Mouse (Mus musculus): ENCODE measurements around the gene Dcdc2b. TPM values are rescaled to one million over a fixed set of nuclear protein-coding genes. Genes with fewer than 3 reads are reported as not detected.

The Dcdc2b gene
- polyA plus RNA-seq (2017; shearing (Covaris generic)) = 1 to 10 TPM; 4.6 to 7.9 TPM

GRCm38 (mm10) chr4:129614093-129614492 is at the start of gene Dcdc2b:
TSS of gene Dcdc2b (minus strand) at chr4:129614257.

DNA sequence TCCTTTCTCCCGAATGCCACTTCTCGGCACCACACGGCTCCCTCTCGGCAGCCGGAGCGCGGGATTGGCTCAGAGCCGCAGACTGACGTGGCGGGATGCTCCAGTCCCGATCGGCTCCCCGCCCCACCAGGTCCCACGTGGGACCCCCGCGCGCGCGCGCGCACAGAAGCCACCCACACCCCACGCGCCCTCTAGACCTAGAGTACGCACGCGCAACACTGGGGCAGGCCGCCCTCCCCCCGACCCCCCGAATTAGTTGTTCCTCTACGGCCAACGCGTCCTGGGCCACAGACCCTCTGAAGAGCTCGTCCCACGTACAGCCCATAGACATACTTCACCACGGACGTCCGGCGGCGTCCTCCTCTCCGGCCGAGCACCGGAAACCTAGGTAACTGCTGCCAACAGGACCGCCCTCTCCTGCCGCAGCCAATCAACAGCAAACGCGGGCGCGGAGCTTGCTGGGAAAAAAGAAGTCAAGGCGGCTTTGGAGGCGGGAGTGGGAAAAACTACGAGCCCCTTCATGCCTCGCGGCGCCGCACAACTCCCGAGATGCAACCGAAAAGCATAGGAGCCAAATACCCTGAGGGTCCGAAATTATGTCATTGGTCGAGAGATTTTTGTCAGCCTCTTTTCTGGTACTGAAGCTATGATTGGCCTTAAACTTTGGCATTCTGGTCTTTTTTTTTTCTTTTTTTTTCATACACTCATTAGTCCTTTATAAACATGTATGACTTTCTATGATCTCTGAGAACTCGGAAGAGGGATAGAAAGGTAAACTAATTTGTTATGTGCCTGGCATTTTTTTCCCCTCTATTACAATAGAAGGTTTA is 26.8 kb upstream of the Dcdc2b start, which contains the start of gene Txlna:
Gene Txlna, minus strand, starts transcription at position 428 of the 830 bp plus-strand sequence.

GRCm38 (mm10) chr4:129623681-129624091 is 9.6 kb upstream of the Dcdc2b start, which contains the start of gene Ccdc28b:
TSS of gene Ccdc28b (minus strand) at chr4:129623947.

DNA sequence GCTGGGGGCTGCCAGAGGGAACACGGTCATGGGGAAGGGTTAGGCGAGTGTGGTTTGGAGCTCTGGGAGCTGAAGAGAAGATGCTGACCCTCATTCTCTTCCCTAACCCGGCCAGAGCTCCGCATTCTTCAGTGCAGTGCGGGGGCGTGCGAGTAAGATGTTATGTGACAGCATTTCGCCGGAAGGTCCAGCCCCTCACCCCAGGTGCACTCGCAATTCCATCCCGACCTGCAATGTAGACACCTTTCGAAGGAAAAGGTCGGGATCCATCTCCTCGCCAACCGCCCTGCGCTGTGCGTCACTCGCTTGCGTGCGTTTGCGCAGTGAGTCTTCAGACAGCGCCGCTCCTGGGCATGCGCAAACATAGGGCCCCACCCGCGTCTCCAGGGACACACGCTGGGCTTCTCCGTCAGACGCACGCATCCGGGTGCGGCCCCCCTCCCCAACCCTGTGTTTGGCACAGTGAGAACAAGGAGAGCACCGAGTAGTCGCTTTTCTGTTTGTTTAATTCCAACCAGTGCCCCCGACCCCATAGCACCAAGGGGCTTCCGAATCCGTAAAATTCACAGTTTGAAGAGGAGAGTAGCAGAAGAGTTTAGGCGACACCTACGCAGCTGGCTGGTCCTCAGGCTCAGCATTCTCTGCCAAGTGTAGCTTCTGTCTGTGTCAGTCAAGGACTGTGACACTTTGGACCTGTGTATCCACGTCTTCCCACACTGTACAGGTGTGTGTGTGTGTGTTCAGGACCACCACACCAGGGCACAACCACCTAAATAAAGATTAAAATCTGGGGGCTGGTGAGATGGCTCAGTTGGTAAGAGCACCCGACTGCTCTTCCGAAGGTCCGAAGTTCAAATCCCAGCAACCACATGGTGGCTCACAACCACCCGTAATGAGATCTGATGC is 5.0 kb upstream of the Dcdc2b start, which contains the start of gene Iqcc:
Gene Iqcc, minus strand, starts transcription at position 314 of the 906 bp plus-strand sequence.

GRCm38 (mm10) chr4:129600233-129601158 is 13.6 kb downstream of the Dcdc2b start, which contains the start of the genes Eif3i and Tmem234:
TSS of gene Eif3i (minus strand) at chr4:129600648.
TSS of gene Tmem234 (plus strand) at chr4:129600668.

GRCm38 (mm10) chr4:129578466-129578865 is 35.6 kb downstream of the Dcdc2b start, which contains the start of gene Fam167b:
TSS of gene Fam167b (minus strand) at chr4:129578549.

DNA sequence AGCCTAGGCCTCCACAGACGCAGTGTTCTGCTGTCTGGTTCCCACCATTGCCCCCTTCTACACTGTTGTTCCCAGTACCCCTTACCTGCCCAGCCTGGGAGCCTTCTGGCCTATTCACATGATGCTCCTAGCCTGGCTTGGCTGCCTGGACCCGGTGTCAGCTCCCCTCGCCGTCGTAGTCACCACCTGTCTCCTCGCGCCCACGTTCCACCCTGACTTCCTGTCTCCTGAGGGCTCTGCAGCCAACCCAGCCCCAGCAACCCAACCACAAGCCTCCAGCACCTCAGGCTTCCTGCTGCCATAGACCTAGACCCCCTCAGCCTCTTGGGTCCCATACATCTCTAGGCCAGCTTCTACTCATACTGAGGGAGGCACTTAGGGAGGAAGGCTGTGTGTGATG is 40.6 kb downstream of the Dcdc2b start, which contains the start of gene Lck:
Gene Lck, minus strand, starts transcription at position 212 of the 400 bp plus-strand sequence.

Other genes starting within 250 kb of the Dcdc2b start
- 10 to 100 TPM in 1 of 2 experiments, 1 to 10 TPM in 1; 9.3 to 10.8 TPM for gene Zbtb8a, start 236.1 kb downstream of the Dcdc2b start, polyA plus RNA-seq (2017; shearing (Covaris generic))
- gene Zbtb8b, start 173.4 kb downstream of the Dcdc2b start, polyA plus RNA-seq (2017; shearing (Covaris generic)) = under 1 TPM in 1 of 2 experiments, not detected in 1; 0.05 TPM
- gene Bsdc1, start 152.7 kb downstream of the Dcdc2b start, polyA plus RNA-seq (2017; shearing (Covaris generic)) = 10 to 100 TPM; 26.0 to 29.6 TPM
- gene Tssk3, start 123.2 kb downstream of the Dcdc2b start, polyA plus RNA-seq (2017; shearing (Covaris generic)) = not detected
- not detected for gene Fam229a, start 123.1 kb downstream of the Dcdc2b start, polyA plus RNA-seq (2017; shearing (Covaris generic))
- 10 to 100 TPM; 49.7 to 61.2 TPM for gene Marcksl1, start 100.7 kb downstream of the Dcdc2b start, polyA plus RNA-seq (2017; shearing (Covaris generic))
- 100 to 1,000 TPM; 282 to 317 TPM for gene Hdac1, start 71.5 kb downstream of the Dcdc2b start, polyA plus RNA-seq (2017; shearing (Covaris generic))
- gene Lck, start 40.6 kb downstream of the Dcdc2b start, polyA plus RNA-seq (2017; shearing (Covaris generic)) = 1,000 to 10,000 TPM; 1,347 to 1,373 TPM
- under 1 TPM in 1 of 2 experiments, not detected in 1; 0.47 TPM for gene Fam167b, start 35.7 kb downstream of the Dcdc2b start, polyA plus RNA-seq (2017; shearing (Covaris generic))
- 100 to 1,000 TPM; 194 to 246 TPM for gene Eif3i, start 13.6 kb downstream of the Dcdc2b start, polyA plus RNA-seq (2017; shearing (Covaris generic))
- gene Tmem234, start 13.6 kb downstream of the Dcdc2b start, polyA plus RNA-seq (2017; shearing (Covaris generic)) = 100 to 1,000 TPM; 215 to 273 TPM
- 10 to 100 TPM; 26.3 to 35.0 TPM for gene Iqcc, start 4.8 kb upstream of the Dcdc2b start, polyA plus RNA-seq (2017; shearing (Covaris generic))
- gene Ccdc28b, start 9.7 kb upstream of the Dcdc2b start, polyA plus RNA-seq (2017; shearing (Covaris generic)) = 10 to 100 TPM; 29.9 to 68.8 TPM
- gene Txlna, start 26.8 kb upstream of the Dcdc2b start, polyA plus RNA-seq (2017; shearing (Covaris generic)) = 10 to 100 TPM; 60.1 to 66.5 TPM
- 10 to 100 TPM; 14.3 to 20.6 TPM for gene Kpna6, start 58.5 kb upstream of the Dcdc2b start, polyA plus RNA-seq (2017; shearing (Covaris generic))
- gene Tmem39b, start 82.6 kb upstream of the Dcdc2b start, polyA plus RNA-seq (2017; shearing (Covaris generic)) = 10 to 100 TPM; 24.1 to 26.0 TPM
- 100 to 1,000 TPM; 139 to 167 TPM for gene Khdrbs1, start 128.0 kb upstream of the Dcdc2b start, polyA plus RNA-seq (2017; shearing (Covaris generic))
- 100 to 1,000 TPM; 488 to 498 TPM for gene Ptp4a2, start 197.0 kb upstream of the Dcdc2b start, polyA plus RNA-seq (2017; shearing (Covaris generic))

Data from activated CD4-positive, CD25-positive, alpha-beta regulatory T cell (primary cell).